Mouse (Mus musculus): Measurements from ENCODE around the gene Ap1g1.
"Not testable (repeated sequence)": the region's sequence is repeated elsewhere in the genome, so short reads cannot be mapped to it uniquely, and the experiment has no call there.

Gene Ap1g1

GRCm38 (mm10) chr8:109855451-109855850 is 77.1 kb downstream of the Ap1g1 start:
- in situ Hi-C loops (cut with MboI; ENCODE audit: low sequenced_read_pairs), result no loop called here

GRCm38 (mm10) chr8:109863398-109863797 is 85.0 kb downstream of the Ap1g1 start:
- in situ Hi-C loops (cut with MboI; ENCODE audit: low sequenced_read_pairs), result no loop called here

- in situ Hi-C loops (cut with MboI; ENCODE audit: low sequenced_read_pairs), result no loop called here
Observed at GRCm38 (mm10) chr8:109864798-109865197, 86.4 kb downstream of the Ap1g1 start.

- in situ Hi-C loops (cut with MboI; ENCODE audit: low sequenced_read_pairs), result no loop called here
Observed at GRCm38 (mm10) chr8:109865536-109865935, 87.2 kb downstream of the Ap1g1 start.

- in situ Hi-C loops (cut with MboI; ENCODE audit: low sequenced_read_pairs), result no loop called here
Observed at GRCm38 (mm10) chr8:109866690-109867089, 88.3 kb downstream of the Ap1g1 start.

- in situ Hi-C loops (cut with MboI; ENCODE audit: low sequenced_read_pairs), result no loop called here
Observed at GRCm38 (mm10) chr8:109868003-109868679, 89.8 kb downstream of the Ap1g1 start, which contains the start of gene Phlpp2. Gene Phlpp2 (plus strand): TSS chr8:109868542.

GRCm38 (mm10) chr8:109868680-109869361 is 90.5 kb downstream of the Ap1g1 start:
- in situ Hi-C loops (cut with MboI; ENCODE audit: low sequenced_read_pairs), result no loop called here

- in situ Hi-C loops (cut with MboI; ENCODE audit: low sequenced_read_pairs), result no loop called here
Observed at GRCm38 (mm10) chr8:109871056-109871455, 92.7 kb downstream of the Ap1g1 start.

- in situ Hi-C loops (cut with MboI; ENCODE audit: low sequenced_read_pairs), result not testable (repeated sequence)
Observed at GRCm38 (mm10) chr8:109873800-109874199, 95.4 kb downstream of the Ap1g1 start.

- in situ Hi-C loops (cut with MboI; ENCODE audit: low sequenced_read_pairs), result no loop called here
Observed at GRCm38 (mm10) chr8:109880012-109880662, 101.8 kb downstream of the Ap1g1 start.

GRCm38 (mm10) chr8:109885294-109885693 is 106.9 kb downstream of the Ap1g1 start:
- in situ Hi-C loops (cut with MboI; ENCODE audit: low sequenced_read_pairs), result no loop called here

- in situ Hi-C loops (cut with MboI; ENCODE audit: low sequenced_read_pairs), result no loop called here
Observed at GRCm38 (mm10) chr8:109889211-109889610, 110.9 kb downstream of the Ap1g1 start.

GRCm38 (mm10) chr8:109890794-109891585 is 112.6 kb downstream of the Ap1g1 start:
- in situ Hi-C loops (cut with MboI; ENCODE audit: low sequenced_read_pairs), result no loop called here

GRCm38 (mm10) chr8:109894636-109895035 is 116.3 kb downstream of the Ap1g1 start:
- in situ Hi-C loops (cut with MboI; ENCODE audit: low sequenced_read_pairs), result no loop called here

GRCm38 (mm10) chr8:109895355-109895754 is 117.0 kb downstream of the Ap1g1 start:
- in situ Hi-C loops (cut with MboI; ENCODE audit: low sequenced_read_pairs), result no loop called here

GRCm38 (mm10) chr8:109902379-109902778 is 124.0 kb downstream of the Ap1g1 start:
- in situ Hi-C loops (cut with MboI; ENCODE audit: low sequenced_read_pairs), result no loop called here

GRCm38 (mm10) chr8:109903909-109904469 is 125.6 kb downstream of the Ap1g1 start:
- in situ Hi-C loops (cut with MboI; ENCODE audit: low sequenced_read_pairs), result no loop called here

- in situ Hi-C loops (cut with MboI; ENCODE audit: low sequenced_read_pairs), result no loop called here
Observed at GRCm38 (mm10) chr8:109904928-109905668, 126.7 kb downstream of the Ap1g1 start.

GRCm38 (mm10) chr8:109906907-109907306 is 128.6 kb downstream of the Ap1g1 start:
- in situ Hi-C loops (cut with MboI; ENCODE audit: low sequenced_read_pairs), result no loop called here

GRCm38 (mm10) chr8:109907376-109907775 is 129.0 kb downstream of the Ap1g1 start:
- in situ Hi-C loops (cut with MboI; ENCODE audit: low sequenced_read_pairs), result no loop called here
